Mouse (Mus musculus) ovary, postnatal 10 days (tissue): ENCODE results near the gene Barx2.

Source experiments
- DNase-seq: peaks from one replicate; pipeline ENCODE4 v3.0.0; 2022; ENCODE audit warnings: low spot score

Barx2 gene

GRCm38 (mm10) chr9:31808753-31809152 is 104.5 kb downstream of the Barx2 start:
- no peak for DNase-seq

DNA sequence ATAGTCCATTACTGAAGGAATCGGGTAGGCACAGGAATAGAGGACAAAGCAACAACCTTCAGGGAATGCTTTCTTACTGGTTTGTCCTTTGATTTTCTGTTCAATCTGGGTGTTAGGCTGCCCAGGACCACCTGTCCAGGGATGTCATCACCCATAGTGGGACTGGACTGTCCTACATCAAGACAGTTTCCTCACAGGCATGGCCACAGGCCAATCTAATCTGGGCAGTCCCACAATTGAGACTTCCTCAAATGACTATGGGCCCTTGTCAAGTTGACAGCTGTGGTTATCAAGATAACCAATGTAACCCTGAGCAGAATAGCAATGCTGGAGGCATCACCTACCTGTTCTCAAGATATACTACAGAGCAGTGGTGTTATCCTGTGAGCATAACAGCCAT is 110.6 kb downstream of the Barx2 start:
- DNase-seq: no peak
